Mouse (Mus musculus): Measurements from ENCODE around the gene Zfp36l2. TPM values are rescaled to one million over a fixed set of nuclear protein-coding genes. Genes with fewer than 3 reads are reported as not detected.

The Zfp36l2 gene
- total and polyA plus RNA-seq, 3 experiments, result 68.5 to 174 (median 93.6) TPM

DNA sequence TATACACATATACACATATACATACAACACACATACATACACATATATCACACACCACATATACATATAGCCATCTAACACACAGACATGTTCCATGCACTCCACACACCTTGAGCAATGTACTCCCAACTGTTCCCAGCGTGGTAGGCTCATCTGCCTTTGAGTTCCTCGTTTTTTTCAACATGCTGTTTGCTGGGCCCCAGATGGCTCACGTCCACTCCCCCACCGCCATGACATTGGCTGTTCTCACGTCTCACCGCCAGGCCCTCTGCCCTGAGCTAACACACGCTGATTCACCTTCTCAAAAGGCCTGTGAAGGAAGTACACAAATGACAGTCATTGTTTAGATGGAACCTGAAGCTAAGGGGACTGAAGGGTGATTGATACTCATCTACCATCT, 52.5 kb downstream of the Zfp36l2 start:
- H3K4me3 ChIP-seq (ENCODE audit: control insufficient read depth in 1 of 2, insufficient read depth in 1 of 2, low read depth in 2 of 2, low read length in 2 of 2), result no peak overlapping the region
- peak overlapping the region; percentile 40 for H3K27ac ChIP-seq (ENCODE audit: control insufficient read depth, low read depth, low read length)
- DNase-seq (ENCODE audit: low read depth, low spot score), result peak; percentile 93
- peak; percentile 57 for TF ChIP-seq SIN3A (IDR thresholded peaks at IDR 0.05; ENCODE audit: low read length)
- TF ChIP-seq HCFC1 (IDR thresholded peaks at IDR 0.05; ENCODE audit: low read depth, low read length), result no peak
- TF ChIP-seq MAFK (IDR thresholded peaks at IDR 0.05; ENCODE audit: borderline replicate concordance, low read depth, low read length), result no peak
- peak; percentile 50 to 58; a peak in 3 of 4 replicates for TF ChIP-seq EP300 (IDR thresholded peaks at IDR 0.05; ENCODE audit: low read depth in 1 of 2, low read length in 2 of 2)
- TF ChIP-seq MAX (IDR thresholded peaks at IDR 0.05; ENCODE audit: low read length), result peak; percentile 64
- TF ChIP-seq TCF12 (IDR thresholded peaks at IDR 0.05; ENCODE audit: low read depth, low read length), result 0 out of 2 replicates have a peak, but pooled peaks have one; percentile 19
- TF ChIP-seq MYC (IDR thresholded peaks at IDR 0.05; ENCODE audit: low read depth, low read length), result peak; percentile 77; the same call in 1 of the 2 replicates
- no peak; the same call in 1 of the 2 replicates for TF ChIP-seq NELFE (IDR thresholded peaks at IDR 0.05; ENCODE audit: low read depth, low read length)
- no peak for TF ChIP-seq USF2 (IDR thresholded peaks at IDR 0.05; ENCODE audit: borderline replicate concordance in 1 of 2, insufficient read depth in 1 of 2, low read depth in 1 of 2, low read length in 2 of 2)
- TF ChIP-seq ZNF384 (IDR thresholded peaks at IDR 0.05; ENCODE audit: low read depth, low read length), result peak; percentile 84
- TF ChIP-seq ETS1 (IDR thresholded peaks at IDR 0.05; ENCODE audit: low read depth, low read length), result peak; percentile 76
- TF ChIP-seq MXI1 (IDR thresholded peaks at IDR 0.05; ENCODE audit: low read depth, low read length), result peak; percentile 73
- no peaks in the 10 kb centered on the region for H3K79me2 ChIP-seq (ENCODE audit: control insufficient read depth, insufficient read depth, low read length, poor library complexity)
- H3K27me3 ChIP-seq (ENCODE audit: control insufficient read depth in 1 of 2, insufficient read depth in 2 of 2, low read length in 2 of 2), result no peaks in the 10 kb centered on the region
- H3K9ac ChIP-seq (ENCODE audit: control insufficient read depth, low read depth, low read length, poor library complexity, severe bottlenecking), result peak overlapping the region; percentile 3; the same call in 1 of the 2 replicates
- H3K36me3 ChIP-seq (ENCODE audit: control insufficient read depth in 1 of 2, insufficient read depth in 2 of 2, low read length in 2 of 2), result peaks cover 0 to 13% of the 10 kb centered on the region in 2 experiments; a peak in 2 of 4 replicates
- no peaks in the 10 kb centered on the region for H3K9me3 ChIP-seq (replicated peaks; ENCODE audit: insufficient read depth, low read length)
- peaks cover 6 to 32% of the 10 kb centered on the region in 2 experiments for H3K4me1 ChIP-seq (ENCODE audit: control insufficient read depth in 1 of 2, insufficient read depth in 2 of 2, low read length in 2 of 2)
